Mouse (Mus musculus) embryonic facial prominence, embryonic 14.5 days (tissue): Measurements from ENCODE around the gene Ankrd23. TPM values are rescaled to one million over a fixed set of nuclear protein-coding genes. Genes with fewer than 3 reads are reported as not detected.
"Not testable (repeated sequence)": the region's sequence is repeated elsewhere in the genome, so short reads cannot be mapped to it uniquely, and the experiment has no call there.

Source experiments
- ATAC-seq: fragments of 200-750 bp; cut with Nextera tagmentation; 2 replicates; pipeline ENCODE4 v1.8.0; 2017; ENCODE audit warnings: low read depth, moderate number of reproducible peaks, moderate TSS enrichment
- DNase-seq: peaks from one replicate; pipeline ENCODE4 v3.0.0-alpha.2; 2015; ENCODE audit warnings: low spot score
- H3K27ac ChIP-seq: fragments of 300-500 bp; sonication (generic); replicated peaks from 2 replicates; pipeline ENCODE4 v1.5.1; 2014; ENCODE audit warnings: low read depth, mild to moderate bottlenecking, low read length, moderate library complexity
- H3K27me3 ChIP-seq: fragments of 300-500 bp; sonication (generic); replicated peaks from 2 replicates; pipeline ENCODE4 v1.6.1; 2014; ENCODE audit warnings: low read length; ENCODE audit not compliant: control insufficient read depth, insufficient read depth
- H3K36me3 ChIP-seq: fragments of 300-500 bp; sonication (generic); 2 replicates; pipeline ENCODE4 v1.6.1; 2014; ENCODE audit warnings: low read length, mixed read lengths; ENCODE audit not compliant: control insufficient read depth, insufficient read depth
- H3K4me1 ChIP-seq: fragments of 300-500 bp; sonication (generic); 2 replicates; pipeline ENCODE4 v1.6.1; 2014; ENCODE audit warnings: antibody characterized with exemption, low read length; ENCODE audit not compliant: control insufficient read depth, insufficient read depth
- H3K4me2 ChIP-seq: fragments of 300-500 bp; sonication (generic); 2 replicates; pipeline ENCODE4 v1.6.1; 2014; ENCODE audit warnings: low read depth, mild to moderate bottlenecking, low read length, moderate library complexity, mixed read lengths
- H3K4me3 ChIP-seq: fragments of 300-500 bp; sonication (generic); 2 replicates; pipeline ENCODE4 v1.5.1; 2014; ENCODE audit warnings: low read depth, mild to moderate bottlenecking, low read length
- H3K9ac ChIP-seq: fragments of 300-500 bp; sonication (generic); 2 replicates; pipeline ENCODE4 v1.6.1; 2014; ENCODE audit warnings: low read depth, mild to moderate bottlenecking, low read length, moderate library complexity, mixed read lengths
- H3K9me3 ChIP-seq: fragments of 300-500 bp; sonication (generic); 2 replicates; pipeline ENCODE4 v1.6.1; 2016; ENCODE audit warnings: low read length; ENCODE audit not compliant: control insufficient read depth
- WGBS: fragments of 180-500 bp; shearing (Covaris S2); extraction: QIAGEN DNeasy Blood & Tissue Kit; methylation state at CpG from one replicate; pipeline ENCODE4 v1.1.7; 2014; 5-methylcytosine and 5-hydroxymethylcytosine counted together
- polyA plus RNA-seq: library from polyadenylated mRNA; unstranded; fragments of >200 nt; fragmentation: Nextera tagmentation; extraction: Ambion mirVana; gene quantifications from 2 replicates; pipeline ENCODE4 v1.2.1, GENCODE M21; 2014

Gene Ankrd23
- polyA plus RNA-seq: 12.3 and 13.2 TPM in 2 replicates

- H3K4me3 ChIP-seq, H3K4me1 ChIP-seq, H3K27me3 ChIP-seq, H3K27ac ChIP-seq, H3K4me2 ChIP-seq, DNase-seq, H3K9ac ChIP-seq, H3K9me3 ChIP-seq, ATAC-seq: not testable (repeated sequence)
- H3K36me3 ChIP-seq: peaks cover 44% of the 10 kb centered on the region
- 95% methylated on average over 9 of the region's 9 CpGs for WGBS
Measured at GRCm38 (mm10) chr1:36536783-36537182, at the start of gene Ankrd23. TSS of gene Ankrd23 (minus strand) at chr1:36536883.

GRCm38 (mm10) chr1:36586288-36586687 is 49.6 kb upstream of the Ankrd23 start:
- WGBS: 34% methylated on average over 4 of the region's 4 CpGs
- Histone ChIP-seq H3K9me3 (no peaks in the 10 kb centered on the region), H3K36me3 (no peaks in the 10 kb centered on the region), H3K4me1 (peaks cover 20% of the 10 kb centered on the region), H3K9ac (no peak overlapping the region), H3K27me3 (no peaks in the 10 kb centered on the region), H3K4me3 (no peak overlapping the region), H3K4me2 (no peak overlapping the region), H3K27ac (no peak overlapping the region)
- DNase-seq (no peak), ATAC-seq (no peak)

GRCm38 (mm10) chr1:36583408-36584116 is 46.9 kb upstream of the Ankrd23 start:
- DNase-seq (no peak), ATAC-seq (no peak)
- Histone ChIP-seq H3K4me1 (peaks cover 34% of the 10 kb centered on the region), H3K36me3 (no peaks in the 10 kb centered on the region), H3K27me3 (no peaks in the 10 kb centered on the region), H3K9me3 (no peaks in the 10 kb centered on the region), H3K4me3 (no peak overlapping the region), H3K27ac (no peak overlapping the region), H3K4me2 (no peak overlapping the region), H3K9ac (no peak overlapping the region)
- 72% methylated on average over 8 of the region's 8 CpGs for WGBS

- H3K4me1 ChIP-seq: peaks cover 25% of the 10 kb centered on the region
- H3K9ac ChIP-seq: no peak overlapping the region
- no peaks in the 10 kb centered on the region for H3K27me3 ChIP-seq
- H3K36me3 ChIP-seq: no peaks in the 10 kb centered on the region
- no peak for ATAC-seq
- H3K4me3 ChIP-seq: no peak overlapping the region
- no peaks in the 10 kb centered on the region for H3K9me3 ChIP-seq
- no peak overlapping the region for H3K27ac ChIP-seq
- H3K4me2 ChIP-seq: no peak overlapping the region
- DNase-seq: no peak
- WGBS: 64% methylated on average over 8 of the region's 8 CpGs
Measured at GRCm38 (mm10) chr1:36582211-36582610, 45.5 kb upstream of the Ankrd23 start.

- 73% methylated on average over 5 of the region's 5 CpGs for WGBS
- no peaks in the 10 kb centered on the region for H3K36me3 ChIP-seq
- peaks cover 25% of the 10 kb centered on the region for H3K4me1 ChIP-seq
- no peaks in the 10 kb centered on the region for H3K27me3 ChIP-seq
- no peak overlapping the region for H3K9ac ChIP-seq
- H3K27ac ChIP-seq: peak overlapping the region; percentile 88
- H3K9me3 ChIP-seq: no peaks in the 10 kb centered on the region
- no peak overlapping the region for H3K4me3 ChIP-seq
- no peak overlapping the region for H3K4me2 ChIP-seq
- no peak for ATAC-seq
- DNase-seq: no peak
Measured at GRCm38 (mm10) chr1:36581260-36581659, 44.6 kb upstream of the Ankrd23 start.

- 3% methylated on average over 17 of the region's 17 CpGs for WGBS
- Histone ChIP-seq H3K4me2 (peak overlapping the region; percentile 47), H3K9ac (peak overlapping the region; percentile 14), H3K36me3 (no peaks in the 10 kb centered on the region), H3K27ac (peak overlapping the region; percentile 88), H3K9me3 (no peaks in the 10 kb centered on the region), H3K27me3 (no peaks in the 10 kb centered on the region), H3K4me1 (peaks cover 29% of the 10 kb centered on the region), H3K4me3 (peak overlapping the region; percentile 16)
- DNase-seq (peak; percentile 95), ATAC-seq (peak; percentile 96)
Measured at GRCm38 (mm10) chr1:36580384-36581207, 43.9 kb upstream of the Ankrd23 start.

- H3K4me2 ChIP-seq: peak overlapping the region; percentile 47
- H3K4me1 ChIP-seq: peaks cover 29% of the 10 kb centered on the region
- H3K4me3 ChIP-seq: no peak overlapping the region
- H3K9ac ChIP-seq: peak overlapping the region; percentile 14
- peak overlapping the region; percentile 88 for H3K27ac ChIP-seq
- H3K27me3 ChIP-seq: no peaks in the 10 kb centered on the region
- H3K9me3 ChIP-seq: no peaks in the 10 kb centered on the region
- 11% methylated on average over 6 of the region's 6 CpGs for WGBS
- ATAC-seq (peak; percentile 76), DNase-seq (no peak)
- no peaks in the 10 kb centered on the region for H3K36me3 ChIP-seq
Measured at GRCm38 (mm10) chr1:36579974-36580383, 43.3 kb upstream of the Ankrd23 start.

- H3K27ac ChIP-seq: no peak overlapping the region
- WGBS: 55% methylated on average over 6 of the region's 6 CpGs
- H3K36me3 ChIP-seq: no peaks in the 10 kb centered on the region
- no peak overlapping the region for H3K4me3 ChIP-seq
- H3K4me1 ChIP-seq: peaks cover 46% of the 10 kb centered on the region
- no peaks in the 10 kb centered on the region for H3K27me3 ChIP-seq
- no peak overlapping the region for H3K4me2 ChIP-seq
- no peaks in the 10 kb centered on the region for H3K9me3 ChIP-seq
- no peak for DNase-seq
- ATAC-seq: no peak
- no peak overlapping the region for H3K9ac ChIP-seq
Measured at GRCm38 (mm10) chr1:36576991-36577675, 40.5 kb upstream of the Ankrd23 start.
